Mouse (Mus musculus) E14TG2a.4 (cell line): Measurements from ENCODE around the gene Sema3f.

ENCODE experiments used
- CTCF ChIP-seq: conservative IDR thresholded peaks from 2 replicates; pipeline ENCODE4 v1.5.1; 2014; ENCODE audit warnings: low read length
- NANOG ChIP-seq: IDR thresholded peaks from 2 replicates; pipeline ENCODE4 v1.6.1; 2014; ENCODE audit warnings: borderline replicate concordance, low read length, mixed read lengths

DNA sequence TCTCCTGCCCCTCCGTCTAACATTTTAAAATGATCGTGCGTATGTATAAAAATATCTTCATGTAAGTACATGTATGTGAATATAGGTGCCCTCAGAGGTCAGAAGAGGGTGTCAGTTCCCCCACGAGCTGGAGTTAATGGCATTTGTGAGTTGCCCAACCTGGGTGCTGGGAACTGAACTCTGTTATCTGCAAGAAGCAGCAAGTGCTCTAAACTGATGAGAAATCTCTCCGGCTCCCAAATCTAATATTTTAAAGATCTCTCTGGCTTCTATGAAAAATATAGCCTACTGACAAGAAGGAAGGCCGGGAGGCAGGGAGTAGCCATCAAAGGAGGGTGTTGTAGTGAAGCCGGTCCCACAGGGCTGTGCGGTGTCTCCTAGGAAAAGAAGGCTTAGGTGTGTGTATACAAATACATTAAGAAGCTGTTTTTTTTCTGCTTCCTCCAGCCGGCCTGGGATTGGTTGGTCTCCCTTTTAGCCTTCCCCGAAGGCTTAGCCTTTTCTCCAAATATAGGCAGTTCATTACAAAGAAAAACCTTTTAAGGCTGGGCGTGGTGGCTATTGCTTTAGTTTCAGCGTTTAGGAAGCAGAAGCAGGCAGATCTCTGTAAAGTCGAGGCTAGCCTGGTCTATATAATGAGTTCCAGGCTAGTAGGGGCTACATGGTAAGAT lies 66.6 kb downstream of the Sema3f start:
- no peak for TF ChIP-seq CTCF
- no peak for TF ChIP-seq NANOG
